Mouse (Mus musculus): ENCODE results near the gene Stk17b.

Stk17b gene

DNA sequence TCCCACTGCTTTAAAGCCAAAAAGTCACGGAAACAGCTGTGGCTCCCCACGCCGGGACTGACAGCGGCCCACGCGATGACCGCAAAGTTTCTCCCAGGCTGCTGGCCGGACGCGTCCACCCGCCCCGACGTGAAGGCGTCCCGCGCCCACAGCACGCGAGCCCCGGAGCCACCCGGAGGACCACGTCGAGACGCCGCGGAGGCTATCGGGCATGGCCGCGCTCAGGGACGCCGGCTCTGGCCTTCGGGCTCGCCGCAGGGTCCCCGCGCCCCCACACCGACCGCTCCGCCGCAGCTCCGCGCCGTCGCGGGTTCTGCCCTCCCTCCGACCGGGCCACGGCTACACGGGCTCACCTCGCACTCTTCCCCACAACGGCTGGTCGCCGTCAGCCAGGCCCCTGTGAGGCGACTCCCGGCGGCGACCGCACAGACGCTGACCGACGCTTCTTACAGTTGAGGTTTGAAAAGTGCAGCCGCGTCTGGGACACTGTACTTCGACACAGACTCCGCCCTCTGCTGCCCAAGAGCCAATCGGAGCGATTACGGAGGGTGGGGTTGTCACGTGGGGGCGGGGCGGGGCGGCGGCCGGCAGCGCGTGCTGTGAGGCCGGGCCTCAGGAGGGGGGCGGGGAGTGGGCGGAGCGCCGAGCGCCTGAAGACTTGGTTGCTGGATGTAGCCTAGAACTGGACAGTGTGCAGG, at the start of gene Stk17b:
TSS of gene Stk17b (minus strand) at position 504 of the 698 bp plus-strand sequence.
- DNase-seq (ENCODE audit: low spot score), result peak; percentile 80

DNA sequence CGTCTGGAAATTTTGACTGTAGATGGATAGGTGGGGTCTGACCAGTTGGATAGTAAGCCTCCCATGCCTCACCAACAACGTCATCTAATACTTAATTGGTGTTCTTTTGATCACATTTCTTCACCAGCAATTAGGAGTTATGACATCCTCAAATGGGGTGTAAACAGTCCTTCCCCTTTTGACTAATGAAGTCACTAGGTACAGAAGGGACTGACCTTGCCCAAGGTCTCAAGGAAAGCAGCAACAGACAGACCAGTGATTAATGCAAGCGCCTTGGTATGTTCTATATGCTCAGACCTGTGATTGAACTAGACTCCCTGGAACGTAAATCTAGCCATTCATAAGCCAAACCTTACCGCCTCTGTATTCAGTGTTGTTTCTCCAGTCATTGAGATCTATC, 45.3 kb upstream of the Stk17b start:
- no peak for DNase-seq (ENCODE audit: low spot score)

DNA sequence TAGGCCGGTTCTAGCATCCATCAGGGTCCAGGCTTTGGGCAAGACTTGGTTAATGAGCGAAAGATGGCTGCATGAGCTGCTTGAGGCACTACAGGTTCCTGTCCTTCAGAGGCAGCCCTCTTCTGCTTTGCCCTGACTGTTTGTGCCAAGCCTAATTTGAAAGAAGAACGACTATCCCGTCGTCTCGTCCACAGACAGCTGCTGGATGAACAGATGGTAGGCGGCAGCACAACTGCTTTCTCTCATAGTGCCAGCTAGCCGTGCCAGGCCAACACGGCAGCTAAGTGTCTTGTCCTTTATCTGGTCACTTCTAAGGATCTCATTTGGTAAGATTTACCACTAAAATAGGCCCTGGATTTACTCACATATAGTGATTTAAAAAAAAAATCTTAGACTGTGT, 44.1 kb upstream of the Stk17b start:
- no peak for DNase-seq (ENCODE audit: low spot score)

DNA sequence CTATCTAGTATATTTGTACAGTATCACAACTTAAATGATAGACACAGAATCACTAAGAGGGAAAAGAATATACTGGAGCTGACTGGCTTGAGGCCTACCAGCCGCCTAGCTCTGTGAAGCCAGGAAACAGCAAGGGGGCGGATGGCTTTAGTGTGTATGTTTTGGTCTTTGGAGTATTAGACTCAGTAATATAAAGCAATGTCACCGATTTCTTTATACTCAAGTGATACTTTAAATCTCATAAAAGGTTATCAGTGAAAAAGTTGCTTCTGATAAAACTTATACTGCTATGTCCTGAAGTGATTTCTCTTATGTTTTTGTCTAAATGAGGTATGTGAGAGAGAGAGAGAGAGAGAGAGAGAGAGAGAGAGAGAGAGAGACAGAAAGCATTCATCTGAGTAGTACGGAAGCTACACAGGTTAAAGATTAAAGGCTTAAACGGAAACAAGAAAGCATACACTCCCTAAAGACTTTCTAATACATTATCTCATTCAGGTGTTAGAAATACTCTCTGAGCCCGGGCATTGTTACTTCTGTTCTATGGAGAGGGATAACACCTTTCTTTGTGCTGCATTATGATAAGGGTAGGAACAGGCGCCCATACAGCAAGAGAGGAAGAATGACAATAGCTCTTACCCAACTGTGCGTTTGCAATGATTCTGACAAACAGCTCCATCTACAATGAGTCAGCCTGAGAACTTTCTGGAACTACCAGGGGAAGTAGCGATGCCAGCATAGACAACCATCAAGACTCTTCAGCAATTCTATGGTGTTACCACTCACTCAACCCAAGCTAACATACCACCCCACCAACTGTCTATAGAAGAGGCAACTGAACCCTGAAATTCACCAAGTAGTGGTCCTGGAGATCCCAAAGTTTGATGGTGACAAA, 39.7 kb upstream of the Stk17b start:
- DNase-seq (ENCODE audit: low spot score), result no peak

DNA sequence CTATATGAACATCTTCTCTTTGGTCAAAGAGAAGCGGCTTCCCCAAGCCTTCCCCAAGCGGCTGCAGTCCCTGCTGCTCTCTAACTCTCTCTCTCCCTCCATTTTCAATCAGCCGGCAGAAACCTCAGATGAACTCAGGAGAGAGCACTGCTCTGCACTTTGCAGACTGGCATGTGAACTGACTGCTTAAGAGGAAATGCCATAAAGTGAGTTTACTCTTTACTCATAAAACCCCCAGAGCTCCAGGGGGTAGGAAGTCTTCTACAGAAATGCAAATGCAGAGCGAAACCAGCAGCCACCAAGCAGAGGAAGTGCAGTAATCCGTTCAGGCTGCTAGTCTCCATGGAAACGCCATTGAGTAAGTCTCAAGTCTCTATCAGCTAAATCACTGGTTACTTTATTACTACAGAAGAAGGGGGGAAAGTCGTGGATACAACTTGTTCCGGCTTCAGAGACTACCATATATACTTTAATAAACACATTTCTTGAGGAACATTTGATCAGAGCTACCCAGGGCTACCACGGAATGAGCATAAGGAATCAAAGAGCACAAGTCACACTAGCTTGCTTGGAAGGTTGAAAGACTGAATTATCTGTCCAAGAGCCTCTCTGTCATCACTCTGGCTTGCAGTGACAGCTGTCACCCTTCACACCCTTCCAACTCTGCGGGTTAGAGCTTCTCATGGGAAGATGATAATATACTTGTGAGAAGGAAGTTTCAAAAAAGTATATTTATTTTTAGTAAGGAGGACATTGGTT, 38.8 kb upstream of the Stk17b start:
- peak; percentile 57 for DNase-seq (ENCODE audit: low spot score)

DNA sequence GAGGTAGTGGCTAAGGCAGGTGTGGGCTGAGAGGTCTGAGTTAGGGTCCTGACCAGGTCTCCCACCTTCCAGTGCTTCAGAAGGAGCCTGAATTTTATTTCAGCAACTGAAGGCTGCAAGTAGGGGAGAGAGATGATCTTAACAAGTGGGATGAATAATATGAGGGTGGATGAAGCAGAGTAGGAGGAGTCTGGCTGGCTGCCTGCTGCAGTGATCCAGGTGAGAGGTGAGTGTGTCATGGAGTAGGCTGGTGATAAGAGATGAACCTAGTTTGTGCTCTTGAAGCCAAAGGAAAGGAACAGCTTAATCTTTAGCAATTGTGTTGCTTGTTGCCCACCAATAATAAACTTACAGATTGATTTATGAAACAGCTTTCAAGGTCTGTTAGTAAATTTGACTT, 37.0 kb upstream of the Stk17b start:
- DNase-seq (ENCODE audit: low spot score), result no peak

DNA sequence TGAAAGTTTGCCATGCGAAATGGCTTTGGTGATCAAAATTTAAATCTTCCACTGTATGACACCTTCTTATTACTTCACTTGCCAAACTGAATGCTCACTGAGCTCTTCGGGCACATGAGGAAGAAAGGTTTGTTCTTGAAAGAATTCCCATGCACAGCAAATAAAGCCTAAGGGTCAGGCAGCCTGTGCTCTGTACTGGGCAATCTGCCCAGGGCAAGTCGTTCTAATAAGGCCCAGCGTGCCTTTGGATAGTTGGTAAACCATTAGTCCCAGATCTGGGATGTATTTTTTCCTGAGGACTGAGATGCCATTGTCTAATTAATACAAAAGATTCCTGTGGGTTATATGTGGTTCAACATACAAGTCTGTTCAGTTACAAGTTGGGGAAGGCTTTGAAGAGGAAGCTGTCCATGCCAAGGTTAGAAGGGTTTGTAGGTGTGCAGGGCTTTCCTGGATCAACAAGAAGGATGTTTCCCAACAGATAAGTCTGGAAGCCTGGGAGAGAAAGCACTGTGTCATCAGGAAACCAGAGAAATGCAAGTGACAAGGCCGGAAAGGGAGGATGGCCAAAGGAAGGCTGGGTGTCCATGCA, 35.1 kb upstream of the Stk17b start:
- DNase-seq (ENCODE audit: low spot score), result no peak

DNA sequence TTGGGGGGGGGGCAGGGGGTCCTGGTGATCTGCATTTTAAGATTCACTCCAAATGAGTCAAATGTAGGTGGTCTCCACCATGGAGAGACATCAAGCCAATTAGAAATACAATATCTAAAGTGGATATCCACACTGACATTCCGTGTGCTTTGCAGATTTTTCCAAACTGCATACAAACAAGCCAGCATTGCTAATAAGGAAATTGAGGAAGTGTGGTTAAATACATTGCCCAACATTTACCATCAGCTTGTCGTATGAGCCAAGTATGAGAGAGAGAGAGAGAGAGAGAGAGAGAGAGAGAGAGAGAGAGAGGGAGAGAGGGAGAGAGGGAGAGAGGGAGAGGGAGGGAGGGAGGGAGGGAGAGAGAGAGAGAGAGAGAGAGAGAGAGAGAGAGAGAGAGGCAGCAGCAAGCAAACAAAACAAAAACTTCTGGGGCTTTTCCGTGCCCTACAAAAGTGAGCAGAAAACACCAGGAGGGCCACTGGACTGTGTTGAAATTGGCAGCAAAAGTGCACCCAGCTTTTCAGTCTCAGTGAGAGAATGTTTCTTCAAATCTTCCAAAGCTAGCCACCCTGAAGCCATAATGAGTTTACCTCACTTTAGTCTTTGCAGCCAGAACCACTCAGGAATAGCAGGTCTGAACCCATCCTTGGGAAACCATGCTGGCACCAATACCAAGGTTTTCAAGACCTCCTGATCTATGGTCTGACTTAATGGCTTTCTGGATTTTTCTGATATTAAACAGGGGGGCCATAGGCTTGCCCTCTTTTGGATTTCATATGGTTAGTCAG, 33.2 kb upstream of the Stk17b start:
- DNase-seq (ENCODE audit: low spot score), result no peak

DNA sequence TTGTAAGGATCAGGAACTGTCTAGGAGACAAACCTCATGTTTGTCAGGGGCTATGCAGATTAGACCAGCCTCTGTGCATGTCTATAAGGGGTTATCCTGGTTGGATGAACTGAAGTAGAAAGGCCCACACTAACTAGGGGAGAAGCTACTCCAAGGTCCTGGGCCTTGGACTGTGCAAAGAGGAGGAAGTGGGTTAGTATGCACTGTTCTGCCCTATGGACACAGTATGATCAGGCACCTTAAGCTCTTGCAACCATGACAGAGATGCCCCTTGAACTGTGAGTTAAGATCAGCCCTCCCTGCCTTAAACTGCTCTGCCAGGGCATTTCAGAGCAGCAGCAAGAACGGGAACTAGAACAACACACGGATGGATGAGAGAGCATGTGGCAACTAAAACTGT, 31.3 kb upstream of the Stk17b start:
- no peak for DNase-seq (ENCODE audit: low spot score)

DNA sequence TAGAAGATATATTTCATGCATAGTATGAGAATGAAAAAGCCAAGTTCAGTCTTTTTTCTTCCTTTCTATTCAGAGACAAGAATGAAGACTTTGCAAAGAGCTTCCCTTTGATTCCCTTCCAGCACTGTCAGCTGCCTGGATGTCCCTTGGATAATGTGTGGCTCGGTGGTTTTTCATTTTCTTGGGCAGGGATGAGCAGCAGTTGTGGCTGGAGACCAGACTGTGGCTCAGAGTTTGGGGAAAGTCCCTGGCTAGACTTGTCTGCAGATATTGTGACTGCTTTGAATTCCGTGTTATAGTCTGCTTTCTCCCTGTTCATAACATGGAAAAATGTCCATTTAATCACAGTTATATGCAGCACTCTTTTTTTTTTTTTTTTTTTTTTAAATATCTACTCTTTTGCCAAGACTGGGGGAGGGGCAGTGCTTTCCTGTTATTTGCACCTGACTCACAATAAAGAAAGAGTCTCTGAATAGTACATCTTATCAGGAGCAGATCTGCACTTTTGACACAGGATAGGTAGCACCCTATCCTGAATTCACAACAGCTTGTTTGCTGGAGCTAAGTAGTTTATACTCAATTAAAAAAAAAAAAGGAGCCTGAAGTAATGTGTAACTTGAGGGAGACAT, 29.2 kb upstream of the Stk17b start:
- DNase-seq (ENCODE audit: low spot score), result no peak

DNA sequence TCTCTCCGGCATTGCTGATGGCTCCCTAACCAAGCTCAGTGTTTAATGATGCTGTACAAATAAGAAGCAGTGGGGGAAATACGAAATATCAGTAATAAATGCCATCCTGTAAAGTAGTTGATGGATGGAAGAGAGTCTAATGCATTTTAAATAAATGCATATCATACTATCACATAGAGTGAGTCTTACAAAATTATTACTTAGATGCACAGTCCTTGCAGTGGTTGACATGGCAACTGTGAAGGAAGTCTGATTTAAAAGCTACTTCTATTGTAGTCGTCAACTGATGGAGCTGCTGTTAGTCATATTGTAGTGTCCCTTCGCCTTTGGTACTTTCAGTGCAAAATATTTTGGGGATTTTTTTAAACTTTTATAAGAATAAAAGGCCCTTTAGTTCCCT, 26.9 kb upstream of the Stk17b start:
- no peak for DNase-seq (ENCODE audit: low spot score)

DNA sequence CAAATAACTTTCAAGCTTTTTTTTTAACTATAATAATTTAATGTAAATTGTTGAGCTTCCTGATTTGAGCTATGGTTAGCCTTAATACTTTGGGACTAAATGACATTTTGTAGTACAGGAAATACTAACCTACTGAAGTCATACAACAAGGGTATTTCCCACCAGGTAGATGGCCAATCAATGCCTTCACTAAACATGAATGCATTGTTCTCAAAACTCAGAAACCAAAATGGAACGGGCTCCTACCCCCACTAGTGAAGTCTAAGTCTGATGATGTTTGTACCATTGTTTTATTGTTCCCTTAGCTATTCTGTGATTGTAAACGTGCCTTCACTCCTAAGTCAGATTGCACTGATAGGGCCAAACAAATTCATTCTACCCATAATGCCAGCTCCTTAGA, 23.2 kb upstream of the Stk17b start:
- no peak for DNase-seq (ENCODE audit: low spot score)

DNA sequence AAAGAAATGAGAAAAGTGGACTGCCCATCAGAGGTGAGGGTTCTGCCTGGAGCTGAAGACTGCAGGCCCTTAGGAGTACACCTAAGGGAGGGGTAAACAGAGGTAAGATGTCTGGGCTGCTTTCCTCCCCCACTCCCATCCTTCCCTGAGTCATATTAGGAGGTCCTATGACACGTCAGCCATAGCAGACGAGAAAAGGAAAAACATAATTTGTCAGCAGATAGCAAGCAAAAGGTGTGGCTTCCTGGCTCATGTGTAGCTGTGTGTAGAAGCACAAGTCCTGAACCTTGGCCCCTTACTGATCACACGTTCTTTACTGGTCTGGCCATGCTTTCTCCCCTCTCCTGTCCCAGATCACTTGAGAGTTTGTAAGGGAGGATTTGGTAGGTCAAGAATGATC, 12.8 kb upstream of the Stk17b start:
- DNase-seq (ENCODE audit: low spot score), result no peak

DNA sequence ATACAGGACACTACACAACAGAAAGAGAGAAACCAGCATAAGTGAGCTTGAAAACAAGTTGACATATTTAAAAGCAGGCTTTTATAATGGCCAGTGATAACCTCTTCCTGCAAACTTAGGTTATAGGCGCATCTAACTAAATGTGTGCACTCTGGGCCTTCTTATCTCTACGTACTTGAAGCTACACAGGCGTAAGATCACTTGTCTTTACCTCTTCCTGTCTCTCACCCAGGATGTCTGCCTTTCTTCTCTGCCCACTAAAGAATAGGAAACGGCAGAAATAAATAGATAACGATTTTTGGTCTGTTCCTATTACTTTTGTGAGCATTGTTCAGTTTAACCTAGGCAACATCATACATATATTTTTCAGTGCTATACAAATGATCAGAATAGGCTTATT, 12.1 kb upstream of the Stk17b start:
- DNase-seq (ENCODE audit: low spot score), result no peak

DNA sequence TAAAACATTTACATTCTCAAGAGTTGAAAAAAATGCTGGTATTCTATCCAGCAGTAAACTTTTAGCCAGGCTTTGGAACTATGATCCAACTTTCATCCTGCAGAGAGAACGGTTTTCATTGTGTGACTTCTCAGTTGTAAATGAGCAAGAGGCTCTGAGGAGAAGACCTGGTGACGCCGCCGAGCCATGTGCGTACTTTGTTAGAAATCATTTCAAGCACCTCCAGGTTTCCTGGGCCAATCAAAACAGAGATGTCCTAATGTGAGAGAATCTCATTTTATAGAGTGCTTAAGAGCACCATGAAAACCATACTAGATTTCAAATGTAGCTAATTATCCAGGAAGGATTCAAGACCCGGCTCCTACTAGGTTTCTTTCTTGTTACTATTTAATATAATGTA, 11.2 kb upstream of the Stk17b start:
- DNase-seq (ENCODE audit: low spot score), result no peak

DNA sequence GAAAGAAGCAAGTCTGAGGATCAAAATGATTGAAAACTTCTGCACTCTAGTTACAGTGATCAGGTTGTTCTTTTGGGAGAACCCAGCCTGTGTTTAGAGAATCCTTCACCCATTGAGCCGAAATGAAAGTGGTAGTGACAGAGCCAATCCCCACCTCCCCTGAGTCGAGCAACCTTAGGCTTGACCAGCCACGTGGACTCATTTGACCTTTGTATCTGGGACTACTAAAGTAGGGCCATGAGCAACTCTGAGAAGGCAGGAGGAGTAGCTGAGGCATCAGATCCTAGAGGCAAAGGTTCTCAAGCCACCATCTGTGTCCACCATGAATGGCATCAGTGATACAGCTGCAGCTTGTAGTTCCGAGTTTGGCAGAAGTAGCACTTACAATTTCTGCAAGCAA, 10.6 kb upstream of the Stk17b start:
- DNase-seq (ENCODE audit: low spot score), result no peak

DNA sequence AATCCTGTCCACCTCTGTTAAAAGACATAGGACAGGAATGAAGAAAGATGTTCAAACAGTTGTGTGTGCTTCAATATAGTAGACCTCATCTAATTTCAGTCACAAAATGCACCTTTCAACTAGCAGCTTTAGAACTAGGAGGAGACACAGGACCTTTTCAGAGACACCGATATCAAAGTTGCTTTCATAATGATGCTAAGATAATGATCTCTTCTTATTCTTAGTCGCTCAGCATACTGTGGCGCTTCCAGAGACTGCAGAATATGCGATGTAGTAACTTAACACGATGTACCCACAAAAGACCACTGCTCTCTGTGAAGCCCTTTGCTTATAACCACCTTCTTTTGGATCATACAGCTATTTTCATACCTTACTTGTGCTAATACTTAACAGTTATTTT, 10.1 kb upstream of the Stk17b start:
- DNase-seq (ENCODE audit: low spot score), result no peak

DNA sequence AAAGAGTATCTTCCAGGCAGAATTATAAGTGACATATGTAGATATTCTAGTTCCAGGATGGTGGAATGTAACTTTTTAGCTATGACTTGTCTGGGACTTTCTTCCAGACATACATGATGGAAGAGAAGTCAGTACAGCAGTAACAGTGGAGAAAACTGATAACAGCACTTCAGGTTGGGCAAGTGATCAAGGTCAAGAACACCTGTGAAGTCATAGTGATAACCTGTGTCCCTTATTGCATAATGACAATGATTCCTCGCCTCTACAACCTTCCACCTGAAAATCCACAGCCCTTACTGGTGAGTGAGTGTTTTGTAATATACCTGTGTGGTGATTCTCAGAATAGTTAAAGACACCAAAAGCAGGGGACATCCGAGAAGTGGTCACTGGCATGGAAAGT, 9.3 kb upstream of the Stk17b start:
- DNase-seq (ENCODE audit: low spot score), result no peak

DNA sequence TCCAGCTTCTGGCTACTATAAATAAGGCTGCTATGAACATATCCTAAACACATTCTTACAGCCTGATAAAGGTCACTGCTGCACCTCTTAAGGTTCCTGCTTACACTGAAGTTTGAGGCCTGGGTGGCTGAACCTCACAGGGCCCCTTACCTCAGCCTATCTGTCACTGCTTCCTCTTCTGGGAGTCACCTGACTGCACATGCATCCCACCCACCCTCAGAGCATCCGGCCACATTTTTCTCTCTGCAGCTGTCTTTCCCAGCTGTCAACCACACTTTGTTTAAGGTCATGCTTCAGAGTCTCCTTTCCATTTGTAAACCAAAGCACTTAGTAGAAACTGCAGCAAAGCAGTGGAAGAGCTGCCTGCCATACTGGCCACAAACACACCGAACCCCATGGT, 6.3 kb upstream of the Stk17b start:
- DNase-seq (ENCODE audit: low spot score), result no peak

DNA sequence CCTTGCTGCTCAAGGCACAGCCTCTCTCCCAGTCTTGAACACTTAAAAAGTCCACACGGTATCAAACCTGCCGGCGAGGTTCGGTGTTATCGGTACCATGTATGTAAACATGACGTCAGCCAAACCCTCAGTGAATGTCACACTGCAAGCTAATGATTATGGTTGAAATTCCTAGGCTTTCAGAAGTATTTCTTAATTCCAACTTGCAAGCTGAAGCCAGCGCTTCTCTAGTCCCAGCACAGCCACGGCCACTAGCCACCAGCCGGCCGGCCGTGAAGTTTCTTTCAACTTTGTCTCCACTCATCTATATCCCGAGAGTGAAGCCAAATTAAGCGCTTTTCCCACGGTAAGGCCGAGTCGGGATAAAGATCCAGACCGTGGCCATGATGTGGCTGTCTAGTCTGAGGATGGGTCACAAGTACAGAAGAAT, 718 bp downstream of the Stk17b start:
- peak; percentile 9 for DNase-seq (ENCODE audit: low spot score)

DNA sequence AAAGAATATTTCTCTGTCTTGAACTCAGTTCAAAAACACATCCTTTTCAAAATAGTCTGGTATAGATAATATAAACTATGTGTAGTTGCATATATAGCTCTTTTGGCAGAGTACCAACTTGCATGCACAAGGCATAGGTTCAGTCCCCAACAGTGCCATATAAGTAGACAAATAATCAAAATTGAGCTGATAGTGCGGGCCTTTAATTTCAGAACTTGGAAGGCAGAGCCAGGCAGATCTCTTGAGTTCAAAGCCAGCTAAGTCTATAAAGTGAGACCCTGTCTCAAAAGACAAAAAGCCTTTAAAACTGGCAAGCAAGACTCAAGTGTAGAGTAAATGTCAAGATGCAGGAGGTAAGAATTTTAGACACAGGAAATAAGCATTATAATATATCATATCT, 2.1 kb downstream of the Stk17b start:
- no peak for DNase-seq (ENCODE audit: low spot score)

Data from layer of hippocampus, adult 11-12 months (tissue).